Mouse (Mus musculus): ENCODE data around the gene Cys1.
"Not testable (repeated sequence)": the region's sequence is repeated elsewhere in the genome, so short reads cannot be mapped to it uniquely, and the experiment has no call there.

The Cys1 gene

GRCm38 (mm10) chr12:24648094-24648493, 33.5 kb downstream of the Cys1 start:
- no peak for DNase-seq (ENCODE audit: low spot score in 2 of 2)

- peak; percentile 45 to 69 for DNase-seq (ENCODE audit: low spot score in 2 of 2)
Measured at GRCm38 (mm10) chr12:24645901-24646300, 35.7 kb downstream of the Cys1 start.

GRCm38 (mm10) chr12:24644125-24644571, 37.5 kb downstream of the Cys1 start:
- DNase-seq (ENCODE audit: low spot score in 2 of 2) = peak; percentile 56 to 66

- no peak for DNase-seq (ENCODE audit: low spot score in 2 of 2)
Measured at GRCm38 (mm10) chr12:24642370-24642802, 39.2 kb downstream of the Cys1 start.

- DNase-seq (ENCODE audit: low spot score in 2 of 2) = not testable (repeated sequence)
Measured at GRCm38 (mm10) chr12:24638787-24639186, 42.8 kb downstream of the Cys1 start.

GRCm38 (mm10) chr12:24634648-24635047, 47.0 kb downstream of the Cys1 start:
- no peak for DNase-seq (ENCODE audit: low spot score in 2 of 2)

GRCm38 (mm10) chr12:24634212-24634611, 47.4 kb downstream of the Cys1 start:
- DNase-seq (ENCODE audit: low spot score in 2 of 2) = no peak

GRCm38 (mm10) chr12:24633753-24634191, 47.8 kb downstream of the Cys1 start:
- DNase-seq (ENCODE audit: low spot score in 2 of 2) = no peak

- DNase-seq (ENCODE audit: low spot score in 2 of 2) = no peak
Measured at GRCm38 (mm10) chr12:24632404-24632803, 49.2 kb downstream of the Cys1 start.

- DNase-seq (ENCODE audit: low spot score in 2 of 2) = peak in 1 of 2 experiments; percentile 47
Measured at GRCm38 (mm10) chr12:24630220-24630619, 51.4 kb downstream of the Cys1 start.

GRCm38 (mm10) chr12:24627215-24627614, 54.4 kb downstream of the Cys1 start:
- DNase-seq (ENCODE audit: low spot score in 2 of 2) = no peak

- DNase-seq (ENCODE audit: low spot score in 2 of 2) = no peak
Measured at GRCm38 (mm10) chr12:24626401-24626800, 55.2 kb downstream of the Cys1 start.

GRCm38 (mm10) chr12:24623486-24624251, 57.9 kb downstream of the Cys1 start:
- no peak for DNase-seq (ENCODE audit: low spot score in 2 of 2)

- no peak for DNase-seq (ENCODE audit: low spot score in 2 of 2)
Measured at GRCm38 (mm10) chr12:24619436-24619835, 62.2 kb downstream of the Cys1 start.
